Mouse (Mus musculus): ENCODE measurements around the gene Nagpa.

GRCm38 (mm10) chr16:5203200-5203599, 612 bp downstream of the Nagpa start:
- TF ChIP-seq POLR2A (IDR thresholded peaks at IDR 0.05; ENCODE audit: insufficient read length, low read depth), result no peak
- TF ChIP-seq MAX (IDR thresholded peaks at IDR 0.05; ENCODE audit: low read depth), result no peak
- no peak for TF ChIP-seq POLR2AphosphoS2 (IDR thresholded peaks at IDR 0.05; ENCODE audit: insufficient read length, low read depth)
- TF ChIP-seq TCF3 (IDR thresholded peaks at IDR 0.05; ENCODE audit: insufficient read length, low read depth), result no peak
- no peak for TF ChIP-seq USF1 (IDR thresholded peaks at IDR 0.05; ENCODE audit: low read depth)
